Mouse (Mus musculus) midbrain, embryonic 12.5 days (tissue): ENCODE results near the gene Gm32687. TPM values are rescaled to one million over a fixed set of nuclear protein-coding genes. Genes with fewer than 3 reads are reported as not detected.
"Not testable (repeated sequence)": the region's sequence is repeated elsewhere in the genome, so short reads cannot be mapped to it uniquely, and the experiment has no call there.

Experiments used
- ATAC-seq: fragments of 200-750 bp; cut with Nextera tagmentation; 2 replicates; pipeline ENCODE4 v1.8.0; 2017; ENCODE audit warnings: low read depth, moderate TSS enrichment, moderate library complexity; ENCODE audit not compliant: low FRiP score
- H3K27ac ChIP-seq: fragments of 300-500 bp; sonication (generic); replicated peaks from 2 replicates; pipeline ENCODE4 v1.5.1; 2016; ENCODE audit warnings: mild to moderate bottlenecking
- H3K27me3 ChIP-seq: fragments of 300-500 bp; sonication (generic); 2 replicates; pipeline ENCODE4 v1.6.1; 2016; ENCODE audit warnings: mild to moderate bottlenecking
- H3K36me3 ChIP-seq: fragments of 300-500 bp; sonication (generic); 2 replicates; pipeline ENCODE4 v1.6.1; 2016
- H3K4me1 ChIP-seq: fragments of 300-500 bp; sonication (generic); 2 replicates; pipeline ENCODE4 v1.6.1; 2016
- H3K4me2 ChIP-seq: fragments of 300-500 bp; sonication (generic); replicated peaks from 2 replicates; pipeline ENCODE4 v1.6.1; 2016; ENCODE audit warnings: mild to moderate bottlenecking, moderate library complexity
- H3K4me3 ChIP-seq: fragments of 300-500 bp; sonication (generic); 2 replicates; pipeline ENCODE4 v1.5.1; 2016; ENCODE audit warnings: mild to moderate bottlenecking
- H3K9ac ChIP-seq: fragments of 300-500 bp; sonication (generic); replicated peaks from 2 replicates; pipeline ENCODE4 v1.6.1; 2016; ENCODE audit warnings: mild to moderate bottlenecking, moderate library complexity
- H3K9me3 ChIP-seq: fragments of 300-500 bp; sonication (generic); 2 replicates; pipeline ENCODE4 v1.6.1; 2016; ENCODE audit warnings: mild to moderate bottlenecking
- WGBS: fragments of 180-500 bp; shearing (Covaris S2); methylation state at CpG from one replicate; pipeline ENCODE4 v1.1.7; 2016; 5-methylcytosine and 5-hydroxymethylcytosine counted together
- polyA plus RNA-seq: library from polyadenylated mRNA; unstranded; fragments of >200 nt; fragmentation: Nextera tagmentation; extraction: Ambion mirVana; gene quantifications from 2 replicates; pipeline ENCODE4 v1.2.1, GENCODE M21; 2016

Gene Gm32687
- 12.5 and 13.1 TPM in 2 replicates for polyA plus RNA-seq

- not testable (repeated sequence) for H3K4me3 ChIP-seq, H3K36me3 ChIP-seq, H3K27me3 ChIP-seq, H3K27ac ChIP-seq, H3K9me3 ChIP-seq, H3K4me1 ChIP-seq, H3K4me2 ChIP-seq, H3K9ac ChIP-seq
- WGBS: 15% methylated on average over 5 of the region's 49 CpGs
- ATAC-seq: peak; percentile 100
Measured at GRCm38 (mm10) chr10:81863409-81864407, at the start of gene Gm32687. Gm32687 (plus strand) TSS chr10:81863934.

GRCm38 (mm10) chr10:81846219-81846618 lies 17.5 kb upstream of the Gm32687 start:
- not testable (repeated sequence) for H3K4me2 ChIP-seq, ATAC-seq, H3K36me3 ChIP-seq, H3K4me1 ChIP-seq, H3K9me3 ChIP-seq, H3K4me3 ChIP-seq, H3K27ac ChIP-seq, H3K27me3 ChIP-seq, H3K9ac ChIP-seq
- WGBS: no CpG with 5 or more reads among the region's 18 CpGs

- H3K9me3 ChIP-seq, H3K27me3 ChIP-seq, H3K4me3 ChIP-seq, H3K27ac ChIP-seq, H3K4me2 ChIP-seq, H3K9ac ChIP-seq, H3K36me3 ChIP-seq, H3K4me1 ChIP-seq: not testable (repeated sequence)
- peak; percentile 99 for ATAC-seq
- no CpG with 5 or more reads among the region's 43 CpGs for WGBS
Measured at GRCm38 (mm10) chr10:81929842-81930743, 66.4 kb downstream of the Gm32687 start, which contains the start of gene Zfp781. Zfp781 (minus strand) TSS chr10:81930480.

Other genes with a start within 250 kb of the Gm32687 start
- 52.8 and 54.1 TPM in 2 replicates for gene Sirt6, start 236.1 kb upstream of the Gm32687 start, polyA plus RNA-seq
- gene Ankrd24, start 235.4 kb upstream of the Gm32687 start, polyA plus RNA-seq: 6.3 and 7.4 TPM in 2 replicates
- 4.8 and 5.1 TPM in 2 replicates for gene Gm10778, start 214.9 kb upstream of the Gm32687 start, polyA plus RNA-seq
- gene Zfp433, start 159.1 kb upstream of the Gm32687 start, polyA plus RNA-seq: 18.2 and 21.1 TPM in 2 replicates
- 15.4 and 15.8 TPM in 2 replicates for gene Gm3055, start 92.8 kb upstream of the Gm32687 start, polyA plus RNA-seq
- gene Gm4767, start 51.7 kb upstream of the Gm32687 start, polyA plus RNA-seq: 2.5 and 2.6 TPM in 2 replicates
- gene Zfp781, start 66.5 kb downstream of the Gm32687 start, polyA plus RNA-seq: 6.4 and 6.8 TPM in 2 replicates
- gene Zfp873, start 184.2 kb downstream of the Gm32687 start, polyA plus RNA-seq: 16.5 and 18.3 TPM in 2 replicates
- gene BC024063, start 219.4 kb downstream of the Gm32687 start, polyA plus RNA-seq: 6.4 and 7.0 TPM in 2 replicates